Mouse (Mus musculus): Measurements from ENCODE around the gene Chit1. TPM values are rescaled to one million over a fixed set of nuclear protein-coding genes. Genes with fewer than 3 reads are reported as not detected.

Chit1 gene
- polyA plus RNA-seq (2014; fragmentation: Illumina TruSeq; extraction: RNeasy Lipid Tissue Mini Kit (QIAGEN cat#74804)), result not detected

DNA sequence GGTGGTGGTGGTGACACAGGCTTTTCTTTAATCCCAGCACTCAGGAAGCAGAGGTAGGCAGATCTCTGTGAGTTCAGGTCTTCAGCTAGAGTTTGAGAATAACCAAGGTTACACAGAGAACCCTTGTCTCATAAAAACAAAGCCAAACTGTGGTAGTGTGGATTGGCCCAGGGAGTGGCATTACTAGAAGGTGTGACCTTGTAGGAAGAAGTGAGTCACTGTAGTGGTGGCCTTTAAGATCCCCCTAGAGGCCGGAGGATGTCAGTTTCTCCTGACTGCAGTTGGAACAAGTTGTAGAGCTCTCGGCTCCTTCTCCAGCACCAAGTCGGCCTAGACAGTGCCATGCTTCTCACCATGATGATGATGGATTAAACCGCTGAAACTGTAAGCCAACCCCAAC lies at the start of gene Chit1:
Gene Chit1 (plus strand): TSS at position 264 of the 400 bp plus-strand sequence.

DNA sequence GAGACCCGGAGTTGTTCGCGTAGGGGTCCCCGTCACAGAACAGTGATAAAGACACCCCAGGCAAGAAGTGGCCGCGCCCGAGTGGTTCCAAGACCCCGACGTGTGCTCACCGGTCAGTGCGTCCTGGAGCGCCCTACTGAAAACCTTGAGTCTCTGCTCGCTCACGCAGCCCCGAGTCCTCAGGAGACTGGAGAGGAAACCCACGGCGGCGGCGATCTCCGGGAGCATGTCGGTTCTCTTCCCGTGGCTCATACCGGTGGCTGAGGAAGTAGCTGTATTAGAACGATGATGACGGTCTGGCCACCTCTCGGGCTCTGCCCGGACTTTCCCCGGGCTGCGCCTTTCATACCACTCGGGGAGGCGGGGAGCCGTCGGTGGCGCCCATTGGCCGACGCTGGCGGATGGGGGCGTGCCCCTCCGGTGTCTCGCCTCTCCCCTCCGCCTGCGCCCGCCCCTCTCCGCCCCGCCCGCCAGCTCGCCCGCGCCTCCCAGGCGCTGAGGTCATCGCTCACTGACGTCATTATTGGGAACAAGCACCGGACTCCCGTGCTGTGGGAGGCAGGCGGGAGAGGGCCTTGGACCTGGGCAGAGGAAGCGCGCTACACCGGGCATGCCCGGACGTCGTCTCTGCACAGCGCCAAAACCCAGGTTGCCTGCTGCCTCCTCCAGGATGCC lies 32.1 kb upstream of the Chit1 start, which contains the start of gene Btg2:
Gene Btg2 (minus strand): TSS at position 319 of the 675 bp plus-strand sequence.

DNA sequence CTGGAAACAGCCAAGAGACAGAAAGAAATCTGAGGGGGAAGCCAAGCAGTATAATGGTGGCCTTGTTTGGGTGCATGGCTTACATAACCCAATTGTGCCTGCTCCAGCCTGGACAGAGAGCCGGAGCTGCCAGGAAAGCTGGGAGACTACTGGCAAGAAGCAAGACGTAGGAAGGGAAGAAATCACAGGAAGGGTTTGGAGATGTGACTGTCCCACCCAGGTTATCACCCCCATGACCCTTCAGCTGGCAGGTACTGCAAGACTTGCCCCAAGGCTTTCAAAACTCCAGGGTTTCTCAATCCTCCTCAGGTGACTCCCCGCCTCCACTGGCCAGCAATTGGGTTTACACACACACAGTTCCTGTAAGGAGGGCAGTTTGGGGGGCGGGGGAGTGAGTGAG lies 71.0 kb downstream of the Chit1 start, which contains the start of gene Chil1:
Gene Chil1 (plus strand): TSS at position 152 of the 400 bp plus-strand sequence.

DNA sequence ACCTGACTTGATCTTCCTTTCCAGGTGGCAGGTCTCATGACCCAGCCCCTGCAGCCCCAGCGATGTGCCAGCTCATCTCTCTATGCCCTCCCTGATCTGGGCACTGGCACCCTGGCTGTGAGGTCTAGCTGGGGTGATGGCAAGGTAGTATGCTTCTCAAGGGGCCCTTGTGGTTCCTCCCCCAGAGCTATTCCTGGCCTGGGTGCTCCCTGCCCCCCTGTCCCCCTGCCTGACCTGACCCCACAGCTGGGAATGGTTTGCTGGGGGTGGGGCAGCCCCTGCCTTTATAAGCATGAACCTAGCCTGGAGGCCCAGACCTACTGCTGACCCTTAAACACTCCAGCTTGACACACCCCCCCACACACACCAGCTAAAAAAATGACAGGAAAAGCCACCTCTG lies 82.1 kb downstream of the Chit1 start, which contains the start of gene Mybph:
Gene Mybph (plus strand): TSS at position 323 of the 400 bp plus-strand sequence.

Other genes with a start within 250 kb of the Chit1 start
- gene Optc, start 203.2 kb upstream of the Chit1 start, polyA plus RNA-seq (2014; fragmentation: Illumina TruSeq; extraction: RNeasy Lipid Tissue Mini Kit (QIAGEN cat#74804)), result 2.1 TPM
- gene Prelp, start 189.8 kb upstream of the Chit1 start, polyA plus RNA-seq (2014; fragmentation: Illumina TruSeq; extraction: RNeasy Lipid Tissue Mini Kit (QIAGEN cat#74804)), result 17.0 TPM
- 6.3 TPM for gene Fmod, start 74.0 kb upstream of the Chit1 start, polyA plus RNA-seq (2014; fragmentation: Illumina TruSeq; extraction: RNeasy Lipid Tissue Mini Kit (QIAGEN cat#74804))
- 10.5 TPM for gene Btg2, start 32.1 kb upstream of the Chit1 start, polyA plus RNA-seq (2014; fragmentation: Illumina TruSeq; extraction: RNeasy Lipid Tissue Mini Kit (QIAGEN cat#74804))
- not detected for gene Chil1, start 70.9 kb downstream of the Chit1 start, polyA plus RNA-seq (2014; fragmentation: Illumina TruSeq; extraction: RNeasy Lipid Tissue Mini Kit (QIAGEN cat#74804))
- not detected for gene Mybph, start 82.2 kb downstream of the Chit1 start, polyA plus RNA-seq (2014; fragmentation: Illumina TruSeq; extraction: RNeasy Lipid Tissue Mini Kit (QIAGEN cat#74804))
- 5.0 TPM for gene Adora1, start 124.2 kb downstream of the Chit1 start, polyA plus RNA-seq (2014; fragmentation: Illumina TruSeq; extraction: RNeasy Lipid Tissue Mini Kit (QIAGEN cat#74804))
- not detected for gene Myog, start 178.7 kb downstream of the Chit1 start, polyA plus RNA-seq (2014; fragmentation: Illumina TruSeq; extraction: RNeasy Lipid Tissue Mini Kit (QIAGEN cat#74804))
- gene Ppfia4, start 221.7 kb downstream of the Chit1 start, polyA plus RNA-seq (2014; fragmentation: Illumina TruSeq; extraction: RNeasy Lipid Tissue Mini Kit (QIAGEN cat#74804)), result 0.14 TPM

Data from ovary, adult 10 weeks (tissue).